Mouse (Mus musculus): Measurements from ENCODE around the gene Med19.
A peak's percentile ranks its signal among the peaks of the same experiment; 100 is the strongest.

DNA sequence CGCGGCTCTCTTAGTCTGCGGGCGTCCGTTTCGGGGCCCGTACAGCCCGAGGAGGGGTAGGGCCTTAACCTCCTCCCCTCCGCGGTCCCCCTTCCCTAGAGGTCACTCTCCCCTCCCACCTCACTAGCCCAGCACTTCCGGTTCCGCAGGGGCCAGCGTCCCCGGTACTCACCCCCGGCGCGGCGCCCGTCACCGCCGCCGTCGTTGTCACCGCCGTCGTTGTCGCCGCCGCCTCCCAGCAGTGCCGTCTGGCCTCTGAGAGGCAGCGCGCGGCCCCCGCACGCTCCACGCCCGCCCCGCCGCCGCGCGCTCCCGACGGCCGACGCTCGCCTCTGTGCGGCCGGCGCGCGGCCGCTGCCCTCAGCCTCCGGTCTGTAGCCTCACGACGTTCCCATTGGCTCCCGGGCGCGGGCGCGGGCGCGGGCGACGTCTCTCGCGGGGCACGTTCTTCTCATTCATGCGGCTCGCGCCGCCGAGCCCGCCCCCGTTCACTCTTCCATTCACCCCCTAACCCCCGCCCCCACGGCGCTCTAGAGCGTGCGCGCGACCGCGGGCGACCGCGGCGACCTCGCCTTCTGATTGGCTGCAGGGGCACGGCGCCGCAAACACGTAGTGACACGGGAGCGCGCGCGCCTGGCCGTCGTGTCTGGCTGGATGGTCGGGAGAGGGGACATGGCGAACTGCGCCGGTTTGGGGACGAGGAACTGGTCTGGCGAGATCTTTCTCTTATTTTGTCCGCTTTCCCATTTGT is 36.8 kb downstream of the Med19 start, which contains the start of gene Zdhhc5:
- TF ChIP-seq CTCF (IDR thresholded peaks at IDR 0.05): no peak
- TF ChIP-seq POLR2A (IDR thresholded peaks at IDR 0.05; ENCODE audit: insufficient read depth, low read depth, low read length): peak; percentile 95
